Mouse (Mus musculus) ovary, adult 2 months (tissue): ENCODE data around the gene Nup88. TPM values are rescaled to one million over a fixed set of nuclear protein-coding genes. Genes with fewer than 3 reads are reported as not detected.

Experiments used
- polyA plus RNA-seq: library from polyadenylated mRNA; depleted of rRNA; stranded (reverse); fragments of >200 nt; gene quantifications from 2 replicates; pipeline ENCODE4 v1.2.3, GENCODE M21; 2012; rRNA removed

Gene Nup88
- 24.5 and 25.8 TPM in 2 replicates for polyA plus RNA-seq

GRCm38 (mm10) chr11:70969821-70970559 is at the start of gene Nup88, which contains the start of gene Rpain:
Nup88 (minus strand) TSS chr11:70969973.
Rpain (plus strand) TSS chr11:70970213.

DNA sequence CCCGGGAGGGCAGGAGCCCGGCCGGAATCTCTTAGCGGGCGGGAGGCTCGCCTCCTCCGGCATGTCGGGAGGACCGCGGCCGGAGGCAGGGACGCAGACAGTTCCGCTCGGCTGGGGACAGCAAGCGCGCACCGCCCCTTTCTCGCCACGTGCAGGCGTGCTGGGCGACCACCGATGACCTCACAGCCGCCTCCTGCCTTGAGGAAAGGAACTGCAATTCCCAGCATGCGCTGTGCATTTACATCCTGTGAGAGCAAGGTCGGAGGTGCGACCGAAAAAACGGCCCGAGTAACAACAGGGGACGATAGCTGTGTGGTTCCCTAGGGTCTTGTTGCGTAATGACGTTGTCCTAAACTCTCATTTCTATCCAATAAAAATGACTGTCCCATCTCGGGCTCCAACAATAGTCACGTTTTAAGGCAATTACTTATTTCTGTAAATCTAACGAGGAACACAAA is 34.6 kb upstream of the Nup88 start, which contains the start of gene Dhx33:
Gene Dhx33 (minus strand): TSS at position 122 of the 458 bp plus-strand sequence.

GRCm38 (mm10) chr11:70982557-70983228 is 12.9 kb upstream of the Nup88 start, which contains the start of gene C1qbp:
C1qbp (minus strand) TSS chr11:70983026.

Other genes with a start within 250 kb of the Nup88 start
- 1.9 and 2.1 TPM in 2 replicates for gene Zfp3, start 205.8 kb downstream of the Nup88 start, polyA plus RNA-seq
- gene Scimp, start 157.4 kb downstream of the Nup88 start, polyA plus RNA-seq: 0.83 and 0.85 TPM in 2 replicates
- gene Rabep1, start 125.2 kb downstream of the Nup88 start, polyA plus RNA-seq: 3.2 and 9.1 TPM in 2 replicates
- gene Rpain, start 240 bp upstream of the Nup88 start, polyA plus RNA-seq: 23.5 and 27.8 TPM in 2 replicates
- gene C1qbp, start 13.1 kb upstream of the Nup88 start, polyA plus RNA-seq: 270 and 676 TPM in 2 replicates
- gene Dhx33, start 34.5 kb upstream of the Nup88 start, polyA plus RNA-seq: 37.5 TPM in 2 replicates
- 2.0 and 2.9 TPM in 2 replicates for gene Mis12, start 49.6 kb upstream of the Nup88 start, polyA plus RNA-seq
- 4.6 and 5.7 TPM in 2 replicates for gene Derl2, start 49.9 kb upstream of the Nup88 start, polyA plus RNA-seq
- 3.8 and 4.0 TPM in 2 replicates for gene 6330403K07Rik, start 63.5 kb upstream of the Nup88 start, polyA plus RNA-seq
- gene Nlrp1a, start 174.7 kb upstream of the Nup88 start, polyA plus RNA-seq: 0.05 TPM in 2 replicates